Mouse (Mus musculus): ENCODE data around the gene Cyfip1.
"Not testable (repeated sequence)": the region's sequence is repeated elsewhere in the genome, so short reads cannot be mapped to it uniquely, and the experiment has no call there.

Gene Cyfip1

GRCm38 (mm10) chr7:55865750-55866416 is 24.3 kb downstream of the Cyfip1 start:
- no peak for DNase-seq

GRCm38 (mm10) chr7:55868247-55868646 is 26.7 kb downstream of the Cyfip1 start:
- DNase-seq, result no peak

- no peak for DNase-seq
These were observed 27.7 kb downstream of the Cyfip1 start for GRCm38 (mm10) chr7:55869220-55869619.

GRCm38 (mm10) chr7:55870340-55871020 is 28.9 kb downstream of the Cyfip1 start:
- DNase-seq, result no peak

GRCm38 (mm10) chr7:55871476-55871875 is 29.9 kb downstream of the Cyfip1 start:
- no peak for DNase-seq

- no peak for DNase-seq
These were observed 33.2 kb downstream of the Cyfip1 start for GRCm38 (mm10) chr7:55874703-55875102.

- no peak for DNase-seq
These were observed 36.2 kb downstream of the Cyfip1 start for GRCm38 (mm10) chr7:55877721-55878120.

DNA sequence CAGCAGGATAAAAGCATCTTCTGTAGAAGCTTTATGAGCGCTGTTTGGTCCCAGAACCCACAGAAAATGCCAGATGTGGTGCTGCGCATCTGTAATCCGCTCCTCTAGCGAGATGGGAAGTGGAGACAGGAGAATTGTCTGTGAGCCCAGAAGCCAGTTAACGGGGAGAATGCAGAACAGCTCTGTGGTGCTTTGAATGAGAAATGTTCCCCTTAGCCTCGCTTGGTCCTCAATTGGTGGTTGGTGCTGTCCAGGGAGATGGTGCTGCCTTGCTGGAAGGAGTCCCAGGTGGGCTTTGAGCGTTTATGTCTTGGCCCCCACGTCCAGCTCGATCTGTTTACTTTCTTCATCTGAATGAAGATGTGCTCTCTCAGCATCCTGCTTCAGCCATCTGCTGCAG is 39.3 kb downstream of the Cyfip1 start:
- DNase-seq, result no peak

DNA sequence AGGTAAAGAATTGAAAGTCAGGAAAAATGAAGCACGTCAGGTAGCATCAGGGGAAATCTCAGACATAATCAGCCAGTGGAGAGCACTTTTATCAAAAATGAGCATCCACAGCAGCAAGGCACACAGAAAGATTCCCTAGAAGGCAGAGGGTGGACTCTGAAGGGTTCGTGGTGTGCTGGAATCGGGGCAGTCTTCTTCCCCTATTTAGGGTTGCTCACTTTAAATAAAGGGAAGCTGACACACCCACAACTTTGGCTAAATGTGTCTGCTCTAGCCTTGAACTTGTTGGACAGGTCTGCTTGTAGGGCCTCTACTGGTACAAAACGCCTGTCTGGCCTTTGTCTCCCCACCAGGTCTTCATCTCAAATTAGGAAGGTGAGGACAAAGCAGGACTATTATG is 47.1 kb downstream of the Cyfip1 start:
- no peak for DNase-seq

GRCm38 (mm10) chr7:55889996-55890395 is 48.5 kb downstream of the Cyfip1 start:
- no peak for DNase-seq

DNA sequence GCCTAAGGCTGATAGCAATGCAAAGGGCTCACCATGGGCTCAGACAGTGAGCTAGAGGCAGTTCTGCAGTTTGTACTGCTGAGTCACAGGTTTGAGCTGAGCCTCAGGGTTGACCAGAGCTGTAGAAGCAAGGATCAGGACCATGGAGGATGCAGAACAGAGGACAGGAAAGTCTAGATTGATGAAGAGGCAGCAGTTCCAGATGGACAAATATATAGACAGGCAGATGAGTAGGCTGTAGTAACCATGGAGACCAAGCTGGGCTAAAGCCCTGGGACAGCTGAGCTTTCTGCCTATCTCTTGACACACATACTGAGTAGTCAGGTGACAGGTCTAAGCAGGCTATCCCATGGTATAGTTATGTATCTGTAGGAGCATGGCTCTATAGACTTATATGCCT is 49.2 kb downstream of the Cyfip1 start:
- no peak for DNase-seq

DNA sequence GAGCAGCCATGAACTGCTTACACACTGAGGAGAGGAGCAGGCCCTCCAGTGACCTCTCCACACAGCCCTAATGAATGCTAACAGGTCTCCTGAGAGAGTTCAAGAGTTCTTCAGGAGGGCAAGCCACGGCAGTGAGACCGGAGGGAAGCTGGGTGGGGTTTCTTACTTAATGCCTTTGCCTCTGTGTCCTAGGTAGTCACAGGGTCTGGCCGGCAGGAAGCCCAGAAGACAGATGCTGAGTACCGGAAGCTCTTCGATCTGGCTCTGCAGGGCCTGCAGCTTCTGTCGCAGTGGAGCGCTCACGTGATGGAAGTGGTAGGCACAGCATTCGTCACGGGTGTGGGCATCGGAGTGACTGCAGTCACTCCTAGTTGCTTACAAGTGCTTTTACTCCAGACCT is 50.3 kb downstream of the Cyfip1 start:
- no peak for DNase-seq

DNA sequence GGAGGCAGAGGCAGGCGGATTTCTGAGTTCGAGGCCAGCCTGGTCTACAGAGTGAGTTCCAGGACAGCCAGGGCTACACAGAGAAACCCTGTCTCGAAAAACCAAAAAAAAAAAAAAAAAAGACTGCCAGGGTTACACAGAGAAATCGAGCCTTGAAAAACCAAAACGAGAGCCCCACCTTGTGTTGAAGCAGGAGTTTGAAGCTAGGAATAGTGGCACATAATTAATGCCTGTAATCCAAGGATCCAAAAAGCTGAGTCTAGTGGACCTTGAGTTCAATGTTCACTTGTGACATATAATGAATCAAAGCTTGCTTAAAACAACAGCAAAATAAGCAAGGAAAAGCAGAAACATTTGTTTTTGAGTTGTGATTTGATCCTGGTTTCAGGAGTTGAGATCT is 62.2 kb downstream of the Cyfip1 start:
- DNase-seq, result no peak

DNA sequence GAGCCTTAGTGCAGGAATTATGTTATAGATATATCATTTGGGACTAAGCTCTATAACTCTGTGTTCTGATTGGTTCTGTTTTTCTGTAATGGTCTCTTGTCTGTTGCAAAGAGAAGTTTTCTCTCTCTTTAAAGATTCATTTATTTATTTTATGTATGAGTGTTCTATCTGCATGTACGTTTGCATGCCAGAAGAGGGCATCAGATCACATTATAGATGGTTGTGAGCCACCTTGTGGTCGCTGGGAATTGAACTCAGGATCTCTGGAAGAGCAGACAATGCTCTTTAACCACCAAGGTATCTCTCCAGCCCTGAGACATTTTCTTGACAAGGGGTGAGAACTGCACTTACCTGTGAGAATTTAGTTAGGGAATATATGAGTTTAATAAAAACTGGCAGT is 63.9 kb downstream of the Cyfip1 start:
- no peak for DNase-seq

DNA sequence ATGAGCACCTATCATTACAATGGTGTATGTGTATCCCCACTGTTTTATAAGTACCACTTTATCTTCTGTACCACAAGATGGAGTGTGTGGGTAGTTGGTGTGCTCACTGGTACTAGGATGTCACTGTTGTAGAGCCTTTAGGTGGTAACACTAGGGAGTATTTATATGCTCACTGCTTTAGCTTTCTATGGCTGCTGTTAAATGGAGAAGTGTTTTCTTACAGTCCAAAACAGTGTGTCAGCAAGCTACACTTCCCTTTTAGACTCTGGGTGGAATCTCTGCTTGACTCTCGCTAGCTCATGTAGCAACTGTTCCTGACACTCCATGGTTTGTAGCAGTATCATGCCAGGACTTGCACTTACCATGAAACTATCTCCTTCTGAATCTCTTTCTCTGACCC is 68.0 kb downstream of the Cyfip1 start:
- no peak for DNase-seq

- DNase-seq, result no peak
These were observed 68.8 kb downstream of the Cyfip1 start for GRCm38 (mm10) chr7:55910356-55910755.

- DNase-seq, result no peak
These were observed 69.8 kb downstream of the Cyfip1 start for GRCm38 (mm10) chr7:55911371-55911770.

DNA sequence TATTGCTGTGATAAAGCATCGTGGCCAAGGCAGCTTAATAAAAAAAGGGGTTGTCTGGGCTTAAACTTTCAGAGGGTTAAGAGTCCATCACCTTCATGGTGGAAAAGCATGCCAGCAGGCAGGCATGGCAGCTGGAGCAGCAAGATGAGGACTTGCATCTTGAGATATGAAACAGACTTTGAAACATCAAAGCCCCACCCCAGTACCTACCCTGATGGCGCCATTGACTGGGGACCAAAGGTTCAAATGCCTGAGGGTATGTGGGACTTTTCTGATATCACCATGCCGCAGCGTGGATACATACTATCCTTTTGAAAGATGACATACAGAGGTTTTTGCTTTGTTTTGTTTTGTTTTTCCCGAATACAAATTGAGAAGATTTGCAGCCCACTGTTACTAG is 70.6 kb downstream of the Cyfip1 start:
- no peak for DNase-seq

DNA sequence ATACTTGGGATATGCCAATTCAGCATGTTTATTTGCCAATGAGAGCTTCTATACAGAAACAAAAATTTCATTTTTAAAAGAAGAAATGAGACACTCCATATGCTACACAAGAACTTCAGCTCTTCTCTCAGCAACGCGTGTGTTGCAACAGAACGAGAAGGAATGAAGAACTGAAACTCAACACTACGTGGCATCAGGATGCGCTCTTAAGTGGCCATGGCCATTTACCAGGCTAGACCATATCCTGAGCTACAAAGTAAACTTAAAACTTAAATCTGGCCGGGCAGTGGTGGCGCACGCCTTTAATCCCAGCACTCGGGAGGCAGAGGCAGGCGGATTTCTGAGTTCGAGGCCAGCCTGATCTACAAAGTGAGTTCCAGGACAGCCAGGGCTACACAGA is 76.8 kb downstream of the Cyfip1 start:
- not testable (repeated sequence) for DNase-seq

DNA sequence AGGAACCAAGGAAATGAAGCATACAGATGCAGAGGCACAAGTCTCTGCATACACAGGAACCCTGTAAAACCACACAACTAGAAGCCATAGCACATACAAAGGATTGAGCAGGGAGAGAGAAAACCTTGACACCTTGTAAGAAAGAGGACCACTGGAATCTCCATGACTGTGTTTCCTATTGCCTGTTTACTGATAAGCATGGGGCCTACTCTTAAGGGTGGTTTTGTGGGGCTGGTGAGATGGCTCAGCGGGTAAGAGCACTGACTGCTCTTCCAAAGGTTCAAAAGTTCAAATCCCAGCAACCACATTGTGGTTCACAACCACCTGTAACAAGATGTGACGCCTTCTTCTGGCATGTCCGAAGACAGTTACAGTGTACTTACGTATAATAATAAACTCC is 85.7 kb downstream of the Cyfip1 start:
- DNase-seq, result no peak

DNA sequence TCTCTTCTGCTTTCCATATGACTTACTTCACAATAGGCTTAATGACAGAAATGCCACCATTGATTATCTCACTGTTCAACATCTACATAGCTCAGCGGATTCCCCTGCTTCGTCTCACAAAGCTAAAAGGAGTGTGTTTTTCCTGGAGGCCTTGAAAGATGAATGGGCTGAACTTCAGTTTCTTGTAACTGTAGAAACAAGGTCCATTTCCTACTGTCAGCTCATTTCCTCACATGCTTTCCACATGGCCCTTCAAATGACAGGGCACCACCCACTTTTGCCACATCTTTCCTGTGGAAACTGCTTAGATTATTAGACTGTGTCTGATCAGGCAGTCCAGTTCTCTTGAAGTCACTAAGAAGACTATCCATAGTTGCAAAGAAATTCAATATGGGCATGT is 87.1 kb downstream of the Cyfip1 start:
- DNase-seq, result no peak

- no peak for DNase-seq
These were observed 93.5 kb downstream of the Cyfip1 start for GRCm38 (mm10) chr7:55935025-55935424.

DNA sequence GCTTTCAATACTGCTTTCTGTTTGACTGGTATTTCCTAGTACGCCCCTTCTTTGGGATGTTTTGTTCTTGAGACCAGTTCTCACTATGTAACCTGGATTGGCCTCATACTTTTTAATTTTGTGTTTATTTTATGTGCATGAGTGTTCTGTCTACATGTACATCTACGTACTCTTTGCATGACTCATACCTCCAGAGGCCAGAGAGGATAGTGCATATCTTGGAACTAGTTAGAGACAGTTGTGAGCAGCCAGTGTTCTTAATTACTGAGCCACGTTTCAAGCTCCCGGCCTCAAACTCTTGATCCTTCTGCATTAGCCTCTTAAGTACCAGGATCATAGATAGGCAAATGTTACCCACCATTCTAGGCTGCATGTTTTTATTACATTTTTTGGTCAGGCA is 96.8 kb downstream of the Cyfip1 start:
- DNase-seq, result no peak

- no peak for DNase-seq
These were observed 114.5 kb downstream of the Cyfip1 start for GRCm38 (mm10) chr7:55956054-55956453.

- DNase-seq, result no peak
These were observed 115.6 kb downstream of the Cyfip1 start for GRCm38 (mm10) chr7:55957178-55957577.
